Mouse (Mus musculus) left cerebral cortex, adult 2 months (tissue): Measurements from ENCODE around the gene Prkd1. TPM values are rescaled to one million over a fixed set of nuclear protein-coding genes. Genes with fewer than 3 reads are reported as not detected.
"Not testable (repeated sequence)": the region's sequence is repeated elsewhere in the genome, so short reads cannot be mapped to it uniquely, and the experiment has no call there.

ENCODE experiments used
- DNase-seq, 2 experiments: peaks; one replicate each; pipeline ENCODE4 v3.0.0; 2021 to 2022; ENCODE audit warnings: low spot score in 2 of 2, mixed read lengths in 1 of 2; ENCODE audit errors: extremely low spot score in 1 of 2
- H3K27ac ChIP-seq: fragments of 200-600 bp; 2 replicates; pipeline ENCODE4 v1.8.1; 2022
- H3K4me3 ChIP-seq: fragments of 200-600 bp; 2 replicates; pipeline ENCODE4 v1.8.1; 2022
- CTCF ChIP-seq: fragments of 200-600 bp; IDR thresholded peaks from 2 replicates; pipeline ENCODE4 v1.8.1; 2022; ENCODE audit warnings: antibody characterized with exemption, mild to moderate bottlenecking, moderate library complexity
- intact Hi-C: fragments of 180-260 bp; cut with DNase I; formaldehyde crosslinking; loops from one replicate; pipeline ENCODE4 v1.15.1; 2025
- long read RNA-seq, 2 experiments: library from polyadenylated mRNA; stranded (forward); transcript quantifications; one replicate each; pipeline ENCODE4 v2.0.0; 2021; ENCODE audit warnings: borderline mapping rate in 2 of 2
- total RNA-seq, 2 experiments: library from RNA; stranded (reverse); gene quantifications; 2 replicates each; pipeline ENCODE4 v1.2.3; 2021

The Prkd1 gene
- 1 to 10 TPM; 7.0 to 8.0 TPM for total RNA-seq
- long read RNA-seq, experiment 1, transcript Prkd1-201 (19 exons, 3,653 nt), result major isoform, 5 of 14 reads
- long read RNA-seq, experiment 1, partial matches to known transcripts, result 1 of 14 reads
- long read RNA-seq, experiment 1, other reads (novel, unspliced or antisense), result 8 of 14 reads
- long read RNA-seq, experiment 2, transcript Prkd1-201 (19 exons, 3,653 nt), result major isoform, 8 of 16 reads
- long read RNA-seq, experiment 2, partial matches to known transcripts, result 0 of 16 reads
- long read RNA-seq, experiment 2, other reads (novel, unspliced or antisense), result 8 of 16 reads

- intact Hi-C loops, result loop anchor here (10.0 kb wide), 1 partner anchor 1274 kb away; no protein-coding TSS in a partner anchor
- Histone ChIP-seq H3K27ac (peak within 1 kb of the TSS; percentile 73), H3K4me3 (peak within 1 kb of the TSS; percentile 75)
- TF ChIP-seq CTCF, result no peak; the same call in 1 of the 2 replicates
- DNase-seq, result peak; percentile 57 to 58
These were observed at the start of gene Prkd1 for GRCm38 (mm10) chr12:50648671-50649541. Gene Prkd1, minus strand, starts transcription at chr12:50649098.

DNA sequence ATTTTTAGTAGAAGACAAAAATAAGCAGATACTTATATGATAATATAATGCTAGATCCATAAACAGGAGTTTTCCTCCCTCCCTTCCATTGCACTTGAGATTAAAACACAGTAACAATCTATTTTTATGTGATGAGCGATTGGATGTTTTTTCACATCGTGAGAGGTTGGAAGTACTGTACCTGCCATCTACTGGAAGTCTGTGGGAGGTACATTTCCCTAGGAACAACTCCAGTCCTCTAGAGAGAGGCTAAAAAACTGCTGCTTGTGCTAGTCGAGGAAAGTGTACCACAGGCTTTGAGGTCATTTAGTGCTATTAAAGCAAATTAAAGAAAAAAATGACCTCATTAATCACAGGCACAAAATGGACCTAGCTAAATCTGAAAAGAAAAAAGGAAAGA, 48.6 kb upstream of the Prkd1 start:
- peak; percentile 16 to 22 for DNase-seq
- intact Hi-C loops, result loop anchor here (2.0 to 5.0 kb wide), 4 partner anchors 160 to 1325 kb away; no protein-coding TSS in a partner anchor
- peak; percentile 82 for TF ChIP-seq CTCF

GRCm38 (mm10) chr12:50648176-50648670, 675 bp downstream of the Prkd1 start:
- intact Hi-C loops, result loop anchor here (10.0 kb wide), 1 partner anchor 1273 kb away; no protein-coding TSS in a partner anchor
- no peak for TF ChIP-seq CTCF
- peak overlapping the region; percentile 73 for H3K27ac ChIP-seq
- H3K4me3 ChIP-seq, result peak overlapping the region; percentile 75
- no peak for DNase-seq

More for the DNA sequence above, 48.6 kb upstream of the Prkd1 start:
- H3K27ac ChIP-seq, result no peak overlapping the region
- no peak overlapping the region for H3K4me3 ChIP-seq

- Histone ChIP-seq H3K27ac (no peak overlapping the region), H3K4me3 (no peak overlapping the region)
- no peak for DNase-seq
- intact Hi-C loops, result loop anchor here (10.0 kb wide), 1 partner anchor 1272 kb away; no protein-coding TSS in a partner anchor
- no peak for TF ChIP-seq CTCF
These were observed 2.0 kb downstream of the Prkd1 start for GRCm38 (mm10) chr12:50646857-50647256.

GRCm38 (mm10) chr12:50642671-50643070, 6.2 kb downstream of the Prkd1 start:
- no peak for TF ChIP-seq CTCF
- Histone ChIP-seq H3K27ac (no peak overlapping the region), H3K4me3 (no peak overlapping the region)
- no peak for DNase-seq
- intact Hi-C loops, result loop anchor here (10.0 kb wide), 1 partner anchor 1268 kb away; no protein-coding TSS in a partner anchor

DNA sequence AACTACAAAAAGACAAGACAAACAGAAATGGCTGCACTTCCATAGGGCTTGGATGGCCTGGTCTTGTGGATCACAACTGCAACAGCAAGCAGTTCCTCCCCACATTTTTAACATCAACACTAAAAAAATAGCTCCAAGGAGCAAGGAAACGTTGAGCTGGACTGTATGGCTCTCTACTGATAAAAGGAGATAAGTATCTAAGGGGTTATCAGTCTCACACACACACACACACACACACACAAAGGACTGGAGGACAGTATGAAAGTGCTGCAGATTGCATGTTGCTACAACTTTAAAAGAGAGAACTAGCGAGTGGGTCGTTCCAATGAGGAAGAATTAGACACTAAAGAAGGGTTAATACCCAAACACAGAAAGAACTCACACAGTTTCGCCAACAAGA, 8.7 kb downstream of the Prkd1 start:
- no peak for DNase-seq
- intact Hi-C loops, result loop anchor here (10.0 kb wide), 1 partner anchor 1265 kb away; no protein-coding TSS in a partner anchor
- no peak for TF ChIP-seq CTCF
- Histone ChIP-seq H3K4me3 (no peak overlapping the region), H3K27ac (no peak overlapping the region)

- no peak overlapping the region for H3K4me3 ChIP-seq
- intact Hi-C loops, result no loop called here
- no peak overlapping the region for H3K27ac ChIP-seq
- no peak for TF ChIP-seq CTCF
- no peak for DNase-seq
These were observed 14.5 kb downstream of the Prkd1 start for GRCm38 (mm10) chr12:50634436-50634835.

DNA sequence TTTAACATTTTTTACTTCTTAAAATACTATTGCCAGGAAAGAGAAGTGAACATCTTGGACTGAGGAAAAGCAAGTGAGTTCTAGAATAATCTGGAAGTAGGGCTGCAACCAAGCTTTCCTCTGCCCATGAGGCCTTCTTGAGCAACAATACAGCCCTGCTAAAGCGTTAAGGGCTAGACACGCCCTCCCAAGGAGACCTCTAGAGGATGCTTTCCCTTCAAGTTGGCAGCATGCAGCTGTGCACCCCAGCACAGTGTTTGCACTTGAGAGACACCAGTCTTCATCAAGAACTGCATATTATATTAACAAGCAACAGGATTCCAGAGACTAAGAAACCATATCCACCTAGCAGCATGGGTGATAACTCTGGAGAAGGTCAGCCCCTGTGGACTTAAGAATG, 22.8 kb downstream of the Prkd1 start:
- intact Hi-C loops, DNase-seq, H3K4me3 ChIP-seq, H3K27ac ChIP-seq: not testable (repeated sequence)

DNA sequence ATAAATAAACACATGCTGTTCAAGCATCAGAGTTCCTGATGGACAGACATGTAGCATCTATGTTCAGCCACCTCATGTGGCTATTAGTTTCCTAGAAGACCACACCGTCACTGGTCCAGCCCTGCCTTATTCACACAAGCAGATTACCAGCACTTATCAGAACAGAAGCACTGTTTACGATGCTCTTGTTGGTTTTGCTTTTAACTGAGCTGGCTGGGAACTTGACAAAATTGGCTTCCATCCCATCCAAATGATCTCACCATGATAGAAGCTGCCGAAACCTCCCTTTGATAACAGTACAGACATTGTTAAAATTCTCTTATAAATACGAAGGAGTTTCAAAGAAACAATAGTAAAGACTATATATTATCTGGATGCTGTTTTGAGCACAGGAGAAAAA, 24.7 kb downstream of the Prkd1 start:
- no peak for DNase-seq
- Histone ChIP-seq H3K27ac (no peak overlapping the region), H3K4me3 (no peak overlapping the region)
- intact Hi-C loops, result no loop called here
- no peak for TF ChIP-seq CTCF

- DNase-seq, result no peak
- intact Hi-C loops, result no loop called here
- no peak for TF ChIP-seq CTCF
- H3K27ac ChIP-seq, result no peak overlapping the region
- H3K4me3 ChIP-seq, result no peak overlapping the region
These were observed 33.0 kb downstream of the Prkd1 start for GRCm38 (mm10) chr12:50615852-50616251.

- no peak overlapping the region for H3K4me3 ChIP-seq
- H3K27ac ChIP-seq, result no peak overlapping the region
- intact Hi-C loops, result no loop called here
- DNase-seq, result no peak
- TF ChIP-seq CTCF, result no peak
These were observed 34.6 kb downstream of the Prkd1 start for GRCm38 (mm10) chr12:50614341-50614740.
